Mouse (Mus musculus): ENCODE measurements around the gene Shprh. TPM values are rescaled to one million over a fixed set of nuclear protein-coding genes. Genes with fewer than 3 reads are reported as not detected.
"Not testable (repeated sequence)": the region's sequence is repeated elsewhere in the genome, so short reads cannot be mapped to it uniquely, and the experiment has no call there.

Shprh gene
- polyA plus RNA-seq, 1 experiment from 2014 or later = 26.7 TPM

GRCm38 (mm10) chr10:11171615-11172014 lies 22.4 kb downstream of the Shprh start:
- Histone ChIP-seq H3K9ac (ENCODE audit: low read length) (no peak overlapping the region), H3K27me3 (ENCODE audit: control insufficient read depth, insufficient read depth, low read length) (no peaks in the 10 kb centered on the region), H3K36me3 (ENCODE audit: control insufficient read depth, insufficient read depth, low read length) (peaks cover 19% of the 10 kb centered on the region), H3K4me3 (ENCODE audit: low read depth, low read length) (no peak overlapping the region), H3K4me1 (ENCODE audit: control insufficient read depth, insufficient read depth, low read length) (no peaks in the 10 kb centered on the region), H3K9me3 (ENCODE audit: control insufficient read depth, low read length) (no peaks in the 10 kb centered on the region), H3K27ac (ENCODE audit: low read depth, low read length) (no peak overlapping the region), H3K4me2 (no peak overlapping the region)
- ATAC-seq (ENCODE audit: low FRiP score) (no peak), DNase-seq (ENCODE audit: low spot score, missing footprints) (no peak)
- 96% methylated on average over 4 of the region's 4 CpGs for WGBS

- Histone ChIP-seq H3K9me3 (ENCODE audit: control insufficient read depth, low read length) (no peaks in the 10 kb centered on the region), H3K4me3 (ENCODE audit: low read depth, low read length) (no peak overlapping the region), H3K9ac (ENCODE audit: low read length) (no peak overlapping the region), H3K4me2 (no peak overlapping the region), H3K36me3 (ENCODE audit: control insufficient read depth, insufficient read depth, low read length) (peaks cover 18% of the 10 kb centered on the region), H3K27ac (ENCODE audit: low read depth, low read length) (no peak overlapping the region), H3K27me3 (ENCODE audit: control insufficient read depth, insufficient read depth, low read length) (no peaks in the 10 kb centered on the region), H3K4me1 (ENCODE audit: control insufficient read depth, insufficient read depth, low read length) (no peaks in the 10 kb centered on the region)
- DNase-seq (ENCODE audit: low spot score, missing footprints) (no peak), ATAC-seq (ENCODE audit: low FRiP score) (no peak)
These were observed 23.3 kb downstream of the Shprh start for GRCm38 (mm10) chr10:11172519-11172918.

GRCm38 (mm10) chr10:11175801-11176482 lies 26.7 kb downstream of the Shprh start:
- H3K4me3 ChIP-seq (ENCODE audit: low read depth, low read length) = no peak overlapping the region
- H3K9me3 ChIP-seq (ENCODE audit: control insufficient read depth, low read length) = no peaks in the 10 kb centered on the region
- no peaks in the 10 kb centered on the region for H3K4me1 ChIP-seq (ENCODE audit: control insufficient read depth, insufficient read depth, low read length)
- ATAC-seq (ENCODE audit: low FRiP score) (no peak), DNase-seq (ENCODE audit: low spot score, missing footprints) (no peak)
- peaks cover 11% of the 10 kb centered on the region for H3K36me3 ChIP-seq (ENCODE audit: control insufficient read depth, insufficient read depth, low read length)
- no peak overlapping the region for H3K9ac ChIP-seq (ENCODE audit: low read length)
- H3K27ac ChIP-seq (ENCODE audit: low read depth, low read length) = no peak overlapping the region
- 93% methylated on average over 8 of the region's 8 CpGs for WGBS
- no peaks in the 10 kb centered on the region for H3K27me3 ChIP-seq (ENCODE audit: control insufficient read depth, insufficient read depth, low read length)
- no peak overlapping the region for H3K4me2 ChIP-seq

- H3K36me3 ChIP-seq (ENCODE audit: control insufficient read depth, insufficient read depth, low read length) = peaks cover 9% of the 10 kb centered on the region
- no peaks in the 10 kb centered on the region for H3K4me1 ChIP-seq (ENCODE audit: control insufficient read depth, insufficient read depth, low read length)
- no peak overlapping the region for H3K27ac ChIP-seq (ENCODE audit: low read depth, low read length)
- 89% methylated on average over 5 of the region's 5 CpGs for WGBS
- DNase-seq (ENCODE audit: low spot score, missing footprints) (no peak), ATAC-seq (ENCODE audit: low FRiP score) (no peak)
- no peak overlapping the region for H3K4me2 ChIP-seq
- no peak overlapping the region for H3K9ac ChIP-seq (ENCODE audit: low read length)
- H3K9me3 ChIP-seq (ENCODE audit: control insufficient read depth, low read length) = no peaks in the 10 kb centered on the region
- no peaks in the 10 kb centered on the region for H3K27me3 ChIP-seq (ENCODE audit: control insufficient read depth, insufficient read depth, low read length)
- no peak overlapping the region for H3K4me3 ChIP-seq (ENCODE audit: low read depth, low read length)
These were observed 30.9 kb downstream of the Shprh start for GRCm38 (mm10) chr10:11180077-11180476.

GRCm38 (mm10) chr10:11197341-11197740 lies 48.1 kb downstream of the Shprh start:
- Histone ChIP-seq H3K27ac (ENCODE audit: low read depth, low read length) (no peak overlapping the region), H3K4me3 (ENCODE audit: low read depth, low read length) (no peak overlapping the region), H3K27me3 (ENCODE audit: control insufficient read depth, insufficient read depth, low read length) (no peaks in the 10 kb centered on the region), H3K36me3 (ENCODE audit: control insufficient read depth, insufficient read depth, low read length) (peaks cover 10% of the 10 kb centered on the region), H3K9me3 (ENCODE audit: control insufficient read depth, low read length) (no peaks in the 10 kb centered on the region), H3K4me2 (no peak overlapping the region), H3K4me1 (ENCODE audit: control insufficient read depth, insufficient read depth, low read length) (no peaks in the 10 kb centered on the region), H3K9ac (ENCODE audit: low read length) (no peak overlapping the region)
- ATAC-seq (ENCODE audit: low FRiP score) (no peak), DNase-seq (ENCODE audit: low spot score, missing footprints) (no peak)
- 86% methylated on average over 1 of the region's 1 CpGs for WGBS

GRCm38 (mm10) chr10:11198346-11198745 lies 49.1 kb downstream of the Shprh start:
- Histone ChIP-seq H3K4me3 (ENCODE audit: low read depth, low read length) (no peak overlapping the region), H3K36me3 (ENCODE audit: control insufficient read depth, insufficient read depth, low read length) (peaks cover 10% of the 10 kb centered on the region), H3K9ac (ENCODE audit: low read length) (no peak overlapping the region), H3K9me3 (ENCODE audit: control insufficient read depth, low read length) (no peaks in the 10 kb centered on the region), H3K27ac (ENCODE audit: low read depth, low read length) (no peak overlapping the region), H3K4me1 (ENCODE audit: control insufficient read depth, insufficient read depth, low read length) (no peaks in the 10 kb centered on the region), H3K4me2 (no peak overlapping the region), H3K27me3 (ENCODE audit: control insufficient read depth, insufficient read depth, low read length) (no peaks in the 10 kb centered on the region)
- no peak for DNase-seq (ENCODE audit: low spot score, missing footprints)
- WGBS = 94% methylated on average over 2 of the region's 2 CpGs
- no peak for ATAC-seq (ENCODE audit: low FRiP score)

- 69% methylated on average over 4 of the region's 4 CpGs for WGBS
- H3K4me1 ChIP-seq (ENCODE audit: control insufficient read depth, insufficient read depth, low read length) = no peaks in the 10 kb centered on the region
- no peak overlapping the region for H3K27ac ChIP-seq (ENCODE audit: low read depth, low read length)
- H3K27me3 ChIP-seq (ENCODE audit: control insufficient read depth, insufficient read depth, low read length) = no peaks in the 10 kb centered on the region
- H3K36me3 ChIP-seq (ENCODE audit: control insufficient read depth, insufficient read depth, low read length) = peaks cover 6% of the 10 kb centered on the region; the same call in 1 of the 2 replicates
- H3K9me3 ChIP-seq (ENCODE audit: control insufficient read depth, low read length) = no peaks in the 10 kb centered on the region
- no peak overlapping the region for H3K4me2 ChIP-seq
- no peak for ATAC-seq (ENCODE audit: low FRiP score)
- no peak overlapping the region for H3K4me3 ChIP-seq (ENCODE audit: low read depth, low read length)
- DNase-seq (ENCODE audit: low spot score, missing footprints) = no peak
- H3K9ac ChIP-seq (ENCODE audit: low read length) = no peak overlapping the region
These were observed 50.8 kb downstream of the Shprh start for GRCm38 (mm10) chr10:11199980-11200379.

GRCm38 (mm10) chr10:11205883-11206282 lies 56.7 kb downstream of the Shprh start:
- not testable (repeated sequence) for DNase-seq (ENCODE audit: low spot score, missing footprints); H3K9me3 ChIP-seq (ENCODE audit: control insufficient read depth, low read length); H3K27ac ChIP-seq (ENCODE audit: low read depth, low read length); ATAC-seq (ENCODE audit: low FRiP score); H3K4me1 ChIP-seq (ENCODE audit: control insufficient read depth, insufficient read depth, low read length); H3K9ac ChIP-seq (ENCODE audit: low read length); H3K4me2 ChIP-seq; H3K4me3 ChIP-seq (ENCODE audit: low read depth, low read length); H3K36me3 ChIP-seq (ENCODE audit: control insufficient read depth, insufficient read depth, low read length); H3K27me3 ChIP-seq (ENCODE audit: control insufficient read depth, insufficient read depth, low read length)
- WGBS = 86% methylated on average over 2 of the region's 2 CpGs

- ATAC-seq (ENCODE audit: low FRiP score) (no peak), DNase-seq (ENCODE audit: low spot score, missing footprints) (no peak)
- no peaks in the 10 kb centered on the region for H3K9me3 ChIP-seq (ENCODE audit: control insufficient read depth, low read length)
- H3K4me1 ChIP-seq (ENCODE audit: control insufficient read depth, insufficient read depth, low read length) = no peaks in the 10 kb centered on the region
- no peaks in the 10 kb centered on the region for H3K27me3 ChIP-seq (ENCODE audit: control insufficient read depth, insufficient read depth, low read length)
- WGBS = 100% methylated on average over 1 of the region's 1 CpGs
- no peak overlapping the region for H3K4me2 ChIP-seq
- no peak overlapping the region for H3K9ac ChIP-seq (ENCODE audit: low read length)
- H3K4me3 ChIP-seq (ENCODE audit: low read depth, low read length) = no peak overlapping the region
- H3K27ac ChIP-seq (ENCODE audit: low read depth, low read length) = no peak overlapping the region
- peaks cover 7% of the 10 kb centered on the region; the same call in 1 of the 2 replicates for H3K36me3 ChIP-seq (ENCODE audit: control insufficient read depth, insufficient read depth, low read length)
These were observed 59.4 kb downstream of the Shprh start for GRCm38 (mm10) chr10:11208670-11209069.
